Mouse (Mus musculus): ENCODE results near the gene Nptn.

Gene Nptn

DNA sequence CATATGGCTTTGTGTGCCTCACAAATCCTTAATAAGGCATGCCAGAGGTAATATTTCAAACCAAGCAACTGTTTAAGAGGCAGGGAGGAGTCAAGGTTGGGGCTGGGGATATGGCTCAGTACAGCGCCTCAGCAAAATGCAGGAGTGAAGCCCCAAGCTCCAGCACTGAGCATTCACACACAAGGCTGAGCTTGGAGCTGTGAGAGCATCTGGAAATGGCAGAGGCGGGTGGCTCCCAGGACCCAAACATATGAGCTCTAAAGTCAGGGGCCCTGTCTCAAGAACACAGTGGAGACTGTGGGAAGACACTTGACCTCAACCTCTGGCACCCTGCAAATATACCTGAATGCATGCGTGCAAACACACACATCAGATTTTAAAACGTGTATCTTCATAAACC lies 106.0 kb downstream of the Nptn start:
- no peak for DNase-seq (ENCODE audit: extremely low read depth, low read depth, low spot score)

DNA sequence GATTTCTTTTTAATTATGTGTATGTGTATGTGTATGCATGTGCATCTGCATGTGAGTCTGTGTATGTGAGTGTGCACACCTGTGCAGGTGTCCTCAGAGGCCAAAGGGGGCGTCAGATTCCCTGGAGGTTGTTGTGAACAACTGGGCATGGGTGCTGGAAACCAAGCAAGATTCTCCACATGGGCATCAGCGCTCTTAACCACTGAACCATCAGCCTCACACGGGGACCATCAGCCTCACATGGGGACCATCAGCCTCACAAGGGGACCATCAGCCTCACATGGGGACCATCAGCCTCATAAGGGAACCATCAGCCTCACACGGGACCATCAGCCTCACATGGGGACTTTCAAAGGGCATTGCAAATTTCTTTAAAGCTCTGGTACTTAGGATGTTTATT lies 108.7 kb downstream of the Nptn start:
- DNase-seq (ENCODE audit: extremely low read depth, low read depth, low spot score) = no peak

DNA sequence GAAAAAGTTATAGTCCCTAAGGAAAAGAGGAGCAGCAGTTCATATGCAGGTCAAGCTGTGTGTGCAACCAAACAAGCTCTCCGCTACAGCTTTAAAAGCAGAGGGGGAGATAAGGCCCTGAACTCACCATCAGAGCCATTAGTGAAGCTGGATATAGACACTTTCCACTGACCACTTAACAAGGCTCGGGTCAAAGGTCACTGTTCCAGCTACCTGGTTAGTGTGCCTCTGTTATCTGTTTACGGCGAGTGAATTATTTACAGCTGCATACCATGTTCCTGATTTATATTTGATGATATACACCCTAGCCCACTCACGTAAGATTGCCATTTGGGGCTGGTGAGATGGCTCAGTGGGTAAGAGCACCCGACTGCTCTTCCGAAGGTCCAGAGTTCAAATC lies 109.4 kb downstream of the Nptn start:
- DNase-seq (ENCODE audit: extremely low read depth, low read depth, low spot score) = no peak

DNA sequence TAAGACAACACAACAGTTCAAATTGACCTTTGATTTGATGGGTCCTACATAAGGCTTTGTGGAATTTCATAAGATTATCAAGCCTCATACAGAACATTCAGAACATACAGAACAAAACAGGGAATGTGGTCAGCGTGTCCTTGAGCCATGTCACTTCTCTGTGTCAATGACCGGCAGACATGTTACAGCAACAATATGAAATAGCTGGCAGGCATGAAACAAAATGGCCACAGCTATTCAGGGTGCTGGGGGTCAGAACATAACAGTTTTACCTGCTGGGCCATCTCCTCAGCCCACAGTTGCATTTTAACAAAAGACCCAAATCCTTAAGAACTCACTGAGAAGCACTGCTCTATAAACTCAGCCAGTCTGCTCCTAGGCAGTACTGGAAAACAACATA lies 116.4 kb downstream of the Nptn start:
- DNase-seq (ENCODE audit: extremely low read depth, low read depth, low spot score) = no peak

DNA sequence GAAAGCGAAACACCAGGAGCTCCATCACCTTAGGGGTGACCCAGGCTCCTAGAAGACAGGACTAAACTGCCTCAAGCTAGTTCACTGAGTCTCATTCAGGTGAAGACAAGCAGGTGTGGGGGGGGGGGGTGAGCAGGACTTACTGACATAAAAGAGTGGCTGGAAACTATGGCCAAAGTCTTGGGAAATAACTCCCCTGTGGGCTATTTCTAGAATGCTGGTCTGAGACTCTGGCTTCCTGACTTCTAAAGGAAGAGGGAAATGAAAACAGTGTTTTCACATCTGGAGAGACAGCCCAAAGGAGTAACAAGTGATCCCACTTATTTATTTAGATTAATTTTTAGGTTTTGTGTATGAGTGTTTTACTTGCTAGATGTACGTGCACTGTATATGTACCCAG lies 119.7 kb downstream of the Nptn start:
- DNase-seq (ENCODE audit: extremely low read depth, low read depth, low spot score) = peak; percentile 10

DNA sequence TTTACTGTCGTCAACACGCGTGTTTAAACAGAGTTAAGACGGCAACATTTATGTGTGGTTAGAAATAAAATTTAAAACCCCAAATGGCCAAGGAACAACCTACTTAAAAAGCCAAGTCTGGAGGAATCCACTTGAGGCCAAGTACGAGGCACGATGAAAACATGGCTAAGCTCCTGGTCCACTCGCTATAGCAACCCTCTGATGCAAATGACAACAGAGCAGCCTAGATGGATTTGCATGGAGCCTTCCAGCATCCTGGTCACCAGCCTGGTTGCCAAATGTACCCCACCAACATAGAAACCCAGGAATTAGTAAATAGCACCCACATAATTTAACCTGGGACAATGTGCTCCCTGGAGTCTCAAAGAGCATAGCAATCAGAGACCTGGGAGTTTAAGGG lies 121.7 kb downstream of the Nptn start:
- DNase-seq (ENCODE audit: extremely low read depth, low read depth, low spot score) = no peak

DNA sequence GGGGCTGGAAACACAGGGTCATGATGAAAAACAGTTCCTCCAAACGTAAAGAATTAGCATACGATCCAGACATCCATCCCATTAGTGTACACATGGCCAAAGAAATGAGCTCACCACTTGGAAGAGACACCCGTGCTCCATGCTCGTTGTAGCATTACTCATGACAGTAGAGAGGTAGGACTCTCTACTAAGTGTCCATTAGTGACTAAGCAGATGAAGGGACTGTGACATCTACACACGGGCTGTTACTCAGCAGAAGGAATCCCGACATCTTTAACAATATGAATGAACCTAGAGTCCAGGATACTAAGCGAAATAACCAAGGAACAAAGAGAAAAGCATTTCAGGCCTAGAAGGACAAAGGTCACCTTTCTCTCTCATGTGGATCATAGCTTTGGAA lies 124.0 kb downstream of the Nptn start:
- no peak for DNase-seq (ENCODE audit: extremely low read depth, low read depth, low spot score)

Measured in fat pad, adult 2 months (tissue).